Mouse (Mus musculus) forebrain, embryonic 10.5 days (tissue): ENCODE results near the gene Lamb3. TPM values are rescaled to one million over a fixed set of nuclear protein-coding genes. Genes with fewer than 3 reads are reported as not detected.

ENCODE experiments used
- DNase-seq: peaks from one replicate; pipeline ENCODE4 v3.0.0-alpha.2; 2017; ENCODE audit warnings: low spot score; ENCODE audit errors: extremely low spot score
- H3K27ac ChIP-seq: fragments of 300-500 bp; sonication (generic); 2 replicates; pipeline ENCODE4 v1.5.1; 2016; ENCODE audit warnings: mild to moderate bottlenecking
- H3K27me3 ChIP-seq: fragments of 300-500 bp; sonication (generic); 2 replicates; pipeline ENCODE4 v1.6.1; 2016; ENCODE audit warnings: mild to moderate bottlenecking; ENCODE audit not compliant: poor library complexity, severe bottlenecking
- H3K36me3 ChIP-seq: fragments of 300-500 bp; sonication (generic); replicated peaks from 2 replicates; pipeline ENCODE4 v1.6.1; 2016; ENCODE audit warnings: mild to moderate bottlenecking, moderate library complexity
- H3K4me1 ChIP-seq: fragments of 300-500 bp; sonication (generic); 2 replicates; pipeline ENCODE4 v1.6.1; 2016
- H3K4me3 ChIP-seq: fragments of 300-500 bp; sonication (generic); 2 replicates; pipeline ENCODE4 v1.5.1; 2016; ENCODE audit warnings: mild to moderate bottlenecking, moderate library complexity
- H3K9me3 ChIP-seq: fragments of 300-500 bp; sonication (generic); 2 replicates; pipeline ENCODE4 v1.6.1; 2016; ENCODE audit warnings: mild to moderate bottlenecking, moderate library complexity
- WGBS: fragments of 180-500 bp; shearing (Covaris S2); methylation state at CpG from one replicate; pipeline ENCODE4 v1.1.7; 2016; 5-methylcytosine and 5-hydroxymethylcytosine counted together
- polyA plus RNA-seq: library from polyadenylated mRNA; unstranded; fragments of >200 nt; fragmentation: Nextera tagmentation; extraction: Ambion mirVana; gene quantifications from 2 replicates; pipeline ENCODE4 v1.2.1, GENCODE M21; 2016

Gene Lamb3
- polyA plus RNA-seq, 1 experiment from 2014 or later, result 0.14 TPM

DNA sequence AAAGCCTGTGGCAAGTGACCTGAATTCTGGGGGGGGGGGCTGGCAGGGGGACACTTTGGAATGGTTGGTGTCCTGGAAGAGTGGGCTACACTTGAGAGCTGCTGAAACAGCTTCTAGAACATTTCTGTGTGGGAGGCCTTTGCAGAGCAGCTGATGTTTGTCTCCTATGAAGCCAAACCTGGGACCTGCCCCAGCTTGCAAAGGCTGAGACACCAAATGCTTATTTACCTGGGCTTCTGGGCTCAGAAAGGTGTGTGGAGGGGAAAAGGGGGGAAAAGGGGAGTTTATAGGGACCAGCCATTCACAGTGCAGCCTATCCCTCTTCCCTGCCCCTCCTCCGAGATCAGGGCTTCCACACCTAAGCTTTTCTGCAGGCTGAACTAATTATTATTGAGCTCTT lies 92.5 kb downstream of the Lamb3 start:
- H3K4me1 ChIP-seq, result no peaks in the 10 kb centered on the region
- H3K27me3 ChIP-seq, result peaks cover 3% of the 10 kb centered on the region
- WGBS, result 62% methylated on average over 1 of the region's 1 CpGs
- no peak overlapping the region for H3K4me3 ChIP-seq
- H3K27ac ChIP-seq, result no peak overlapping the region
- no peaks in the 10 kb centered on the region for H3K9me3 ChIP-seq
- DNase-seq, result no peak
- H3K36me3 ChIP-seq, result no peaks in the 10 kb centered on the region

DNA sequence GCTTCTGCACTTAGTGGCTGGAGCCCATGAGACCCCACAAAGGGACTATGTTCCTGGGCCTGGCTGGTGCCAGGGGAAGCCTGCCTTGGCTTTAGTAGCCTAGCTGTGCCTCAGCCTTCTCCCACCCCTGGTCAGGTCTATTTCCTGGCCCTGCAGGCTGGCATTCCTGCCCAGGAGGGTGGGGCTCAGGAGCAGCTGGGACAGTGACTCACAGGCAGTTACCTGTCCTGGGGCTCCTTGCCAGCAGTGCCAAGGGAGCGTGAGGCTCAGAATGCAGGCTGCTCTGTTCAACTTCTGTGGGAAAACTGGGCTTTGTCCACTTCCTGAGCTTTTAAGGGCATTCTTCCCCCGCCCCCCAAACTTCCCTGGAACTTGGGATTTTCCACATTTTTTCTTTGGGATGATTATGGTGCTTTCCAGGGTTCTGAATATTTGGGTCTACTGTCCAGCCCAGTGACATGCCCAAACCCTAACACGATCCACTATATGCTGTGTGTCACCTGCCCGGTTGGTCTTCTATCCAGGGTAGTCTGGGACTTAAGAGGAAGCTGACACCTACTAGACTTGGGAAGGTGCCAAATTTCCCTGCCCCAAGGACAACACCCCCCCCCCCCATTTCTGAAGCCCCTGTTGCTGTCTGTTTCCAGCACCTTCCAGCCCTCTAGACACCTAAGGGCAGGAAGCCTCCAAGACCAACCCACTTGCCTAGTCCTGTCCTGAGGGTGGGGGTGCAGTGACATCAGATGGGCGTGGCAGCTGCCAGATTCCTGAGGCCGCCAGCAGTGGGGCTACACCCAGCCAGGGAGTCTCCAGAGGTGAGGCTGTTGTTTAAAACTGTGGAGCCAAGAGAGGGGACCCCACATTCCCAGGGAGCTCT lies 94.0 kb downstream of the Lamb3 start:
- Histone ChIP-seq H3K4me1 (peaks cover 5% of the 10 kb centered on the region; the same call in 1 of the 2 replicates), H3K4me3 (no peak overlapping the region), H3K9me3 (no peaks in the 10 kb centered on the region), H3K27ac (no peak overlapping the region), H3K27me3 (peaks cover 3% of the 10 kb centered on the region), H3K36me3 (no peaks in the 10 kb centered on the region)
- no peak for DNase-seq
- 73% methylated on average over 6 of the region's 6 CpGs for WGBS

DNA sequence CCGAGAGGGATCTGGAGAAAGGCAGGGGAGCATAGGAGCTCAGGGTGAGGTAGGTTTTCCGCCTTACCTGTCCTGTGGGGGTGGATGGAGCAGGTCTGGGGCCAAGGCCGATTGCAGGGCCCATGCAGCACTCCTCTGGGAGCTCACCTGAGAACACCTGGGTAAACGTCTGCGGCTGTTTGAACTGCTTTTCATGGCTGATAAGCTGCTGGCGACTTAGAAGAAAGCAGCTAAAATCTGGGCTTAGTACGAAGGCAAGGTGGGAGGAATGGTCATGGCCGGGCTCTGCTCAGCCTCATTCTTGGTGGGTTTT lies 94.5 kb downstream of the Lamb3 start:
- no peak overlapping the region for H3K4me3 ChIP-seq
- DNase-seq, result no peak
- H3K4me1 ChIP-seq, result peaks cover 5% of the 10 kb centered on the region; the same call in 1 of the 2 replicates
- peaks cover 3% of the 10 kb centered on the region for H3K27me3 ChIP-seq
- no peaks in the 10 kb centered on the region for H3K9me3 ChIP-seq
- H3K27ac ChIP-seq, result no peak overlapping the region
- WGBS, result 68% methylated on average over 8 of the region's 8 CpGs
- H3K36me3 ChIP-seq, result no peaks in the 10 kb centered on the region

DNA sequence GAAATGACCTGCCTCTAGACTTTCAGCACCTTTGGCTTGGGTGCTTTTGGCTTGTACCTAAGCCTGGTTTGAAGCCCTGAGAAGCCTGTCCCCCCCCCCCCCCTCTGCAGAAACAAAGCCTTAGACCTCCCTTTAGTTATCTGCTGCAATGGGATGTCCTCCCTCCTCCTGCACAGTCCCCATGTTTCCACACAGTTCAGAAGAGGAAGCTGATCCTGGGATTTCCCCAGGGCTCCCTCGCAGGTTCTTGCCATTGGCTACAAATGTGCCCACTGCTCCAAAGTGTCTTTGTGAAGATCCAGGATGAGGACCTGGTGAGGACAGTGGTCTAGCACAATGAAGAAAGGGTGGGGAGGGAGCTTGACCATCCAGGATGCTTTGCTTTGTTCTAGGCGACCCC lies 95.6 kb downstream of the Lamb3 start:
- WGBS, result 77% methylated on average over 2 of the region's 2 CpGs
- peaks cover 3% of the 10 kb centered on the region for H3K27me3 ChIP-seq
- no peak overlapping the region for H3K4me3 ChIP-seq
- H3K36me3 ChIP-seq, result no peaks in the 10 kb centered on the region
- DNase-seq, result no peak
- H3K4me1 ChIP-seq, result peaks cover 5% of the 10 kb centered on the region; the same call in 1 of the 2 replicates
- no peak overlapping the region for H3K27ac ChIP-seq
- no peaks in the 10 kb centered on the region for H3K9me3 ChIP-seq

DNA sequence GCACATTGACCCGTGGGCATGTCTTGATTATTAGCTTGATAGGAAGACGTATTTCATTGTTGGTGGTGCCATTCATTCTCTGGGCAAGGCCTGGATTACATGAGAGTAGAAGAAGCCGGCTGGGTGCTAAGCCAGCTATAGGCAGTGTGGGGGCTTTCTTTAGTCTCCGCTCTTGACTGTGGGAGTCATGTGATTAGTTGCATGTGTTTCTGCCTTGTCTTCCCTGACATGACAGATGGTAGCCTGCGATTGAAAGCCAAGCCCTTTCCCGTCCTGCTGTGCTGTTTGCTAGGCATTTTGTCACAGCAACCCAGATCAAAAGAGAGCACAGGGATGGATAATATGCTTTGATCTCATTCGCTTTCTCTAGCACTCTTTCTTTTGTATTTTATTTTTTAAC lies 97.9 kb downstream of the Lamb3 start:
- no peaks in the 10 kb centered on the region for H3K36me3 ChIP-seq
- peaks cover 3% of the 10 kb centered on the region for H3K27me3 ChIP-seq
- H3K27ac ChIP-seq, result no peak overlapping the region
- no peak overlapping the region for H3K4me3 ChIP-seq
- H3K4me1 ChIP-seq, result peaks cover 5% of the 10 kb centered on the region; the same call in 1 of the 2 replicates
- WGBS, result 64% methylated on average over 7 of the region's 7 CpGs
- no peak for DNase-seq
- no peaks in the 10 kb centered on the region for H3K9me3 ChIP-seq

DNA sequence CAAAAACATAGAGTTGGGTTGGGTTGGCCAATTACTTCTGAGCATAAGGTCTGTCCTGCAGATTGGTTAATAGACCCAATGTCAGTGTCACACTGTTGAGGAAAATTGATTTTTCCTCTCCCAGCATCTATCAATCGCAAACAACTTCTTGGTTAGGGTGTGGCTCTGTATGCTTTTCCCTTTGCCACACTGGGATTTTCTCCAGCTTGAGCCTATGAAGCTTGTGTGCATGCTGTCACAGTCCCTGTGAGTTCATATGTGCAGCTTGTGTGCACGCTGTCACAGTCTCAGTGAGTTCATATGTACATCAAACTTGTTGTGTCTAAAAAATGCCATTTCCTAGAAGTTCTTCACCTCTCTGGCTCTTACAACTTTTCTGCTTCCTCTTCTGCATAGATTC lies 99.3 kb downstream of the Lamb3 start:
- Histone ChIP-seq H3K4me3 (no peak overlapping the region), H3K36me3 (no peaks in the 10 kb centered on the region), H3K4me1 (peaks cover 5% of the 10 kb centered on the region; the same call in 1 of the 2 replicates), H3K27me3 (peaks cover 2% of the 10 kb centered on the region), H3K9me3 (no peaks in the 10 kb centered on the region), H3K27ac (no peak overlapping the region)
- WGBS, result 95% methylated on average over 2 of the region's 2 CpGs
- DNase-seq, result no peak

DNA sequence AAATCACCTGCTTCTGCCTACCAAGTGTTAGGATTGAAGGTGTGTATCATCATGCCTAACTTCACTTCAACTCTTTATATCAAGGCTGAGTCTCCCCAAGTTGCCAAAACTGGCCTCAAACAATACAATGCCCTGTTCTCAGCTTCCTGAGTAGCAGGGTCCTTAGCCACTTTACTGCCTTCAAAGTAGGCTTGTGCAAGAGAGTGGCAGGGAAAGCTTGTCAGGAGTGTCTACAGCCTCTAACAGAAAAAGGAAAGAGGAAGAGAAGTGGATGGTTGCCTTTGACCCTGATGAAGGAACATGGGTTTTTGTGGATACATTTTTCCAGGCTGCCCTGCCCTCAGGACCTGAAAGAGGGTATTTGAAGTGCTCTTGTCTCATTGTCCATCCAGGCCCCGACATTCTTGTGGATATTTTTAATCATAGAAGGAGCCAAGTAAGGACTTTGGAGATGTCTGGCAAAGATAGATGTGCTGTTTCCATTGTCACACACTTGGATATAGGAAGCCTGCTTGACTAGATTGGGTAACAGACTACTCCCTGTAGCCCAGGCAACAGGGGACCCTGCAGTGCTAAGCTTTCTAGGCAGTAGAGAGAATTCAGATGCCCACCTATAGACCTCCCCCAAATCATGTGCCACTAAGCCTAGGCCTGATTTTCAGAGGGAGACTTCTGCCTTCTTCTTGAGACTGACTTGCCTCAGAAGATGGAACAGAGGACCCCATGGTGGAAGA lies 102.5 kb downstream of the Lamb3 start:
- no peak for DNase-seq
- Histone ChIP-seq H3K27ac (no peak overlapping the region), H3K4me1 (peaks cover 5% of the 10 kb centered on the region; the same call in 1 of the 2 replicates), H3K9me3 (no peaks in the 10 kb centered on the region), H3K27me3 (no peaks in the 10 kb centered on the region), H3K4me3 (no peak overlapping the region), H3K36me3 (no peaks in the 10 kb centered on the region)
- WGBS, result 79% methylated on average over 1 of the region's 1 CpGs

DNA sequence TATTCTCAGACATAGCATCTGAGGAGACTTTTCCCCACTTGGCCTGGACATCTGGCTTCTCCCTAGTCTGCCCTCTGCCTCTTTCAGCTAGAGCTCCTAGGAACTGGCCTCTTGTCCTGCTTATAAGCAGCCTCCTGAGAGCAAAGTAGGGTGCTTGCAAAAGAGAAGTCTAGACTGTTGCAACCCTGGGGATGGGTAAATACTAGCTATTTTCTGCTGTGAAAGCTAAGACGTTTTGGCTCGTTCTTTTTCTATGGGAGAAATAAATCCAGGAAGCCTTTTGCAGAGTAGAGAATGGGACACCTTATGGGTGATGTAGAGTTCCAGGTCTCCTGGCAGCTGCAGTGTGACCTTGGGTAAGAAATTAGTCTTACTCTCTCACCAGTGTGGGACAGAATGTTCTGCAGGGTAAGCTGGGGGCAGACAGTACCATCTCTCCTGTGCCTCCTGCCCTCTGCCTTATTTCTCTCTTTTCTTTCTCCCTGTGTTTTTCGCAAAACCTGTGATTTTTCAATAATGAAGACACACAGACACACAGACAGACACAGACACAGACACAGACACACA lies 103.1 kb downstream of the Lamb3 start:
- Histone ChIP-seq H3K36me3 (no peaks in the 10 kb centered on the region), H3K27ac (no peak overlapping the region), H3K4me3 (no peak overlapping the region), H3K4me1 (peaks cover under 1% of the 10 kb centered on the region; the same call in 1 of the 2 replicates), H3K27me3 (no peaks in the 10 kb centered on the region), H3K9me3 (no peaks in the 10 kb centered on the region)
- 90% methylated on average over 3 of the region's 3 CpGs for WGBS
- DNase-seq, result no peak

DNA sequence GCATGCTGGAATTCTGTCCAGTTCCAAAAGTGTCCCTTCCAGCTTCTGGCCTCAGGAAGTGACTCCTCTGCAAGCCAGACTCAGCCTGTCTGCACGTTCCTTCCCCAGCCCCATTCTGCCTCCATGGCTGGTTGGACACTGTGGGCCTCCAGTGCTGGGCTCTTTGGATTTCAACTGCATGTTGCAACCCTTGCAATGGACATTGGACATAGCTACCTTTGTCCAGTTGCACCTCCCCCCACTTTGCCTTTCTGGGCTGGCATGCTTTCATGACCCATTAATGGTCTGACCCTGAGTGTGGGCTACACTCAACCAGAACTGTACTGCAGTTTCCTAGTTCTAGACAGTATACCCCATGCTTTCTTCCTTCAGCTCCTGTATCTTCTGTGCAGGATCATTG lies 104.1 kb downstream of the Lamb3 start:
- H3K27ac ChIP-seq, result no peak overlapping the region
- no peak for DNase-seq
- 79% methylated on average over 1 of the region's 1 CpGs for WGBS
- H3K4me3 ChIP-seq, result no peak overlapping the region
- no peaks in the 10 kb centered on the region for H3K27me3 ChIP-seq
- no peaks in the 10 kb centered on the region for H3K36me3 ChIP-seq
- no peaks in the 10 kb centered on the region for H3K4me1 ChIP-seq
- no peaks in the 10 kb centered on the region for H3K9me3 ChIP-seq

DNA sequence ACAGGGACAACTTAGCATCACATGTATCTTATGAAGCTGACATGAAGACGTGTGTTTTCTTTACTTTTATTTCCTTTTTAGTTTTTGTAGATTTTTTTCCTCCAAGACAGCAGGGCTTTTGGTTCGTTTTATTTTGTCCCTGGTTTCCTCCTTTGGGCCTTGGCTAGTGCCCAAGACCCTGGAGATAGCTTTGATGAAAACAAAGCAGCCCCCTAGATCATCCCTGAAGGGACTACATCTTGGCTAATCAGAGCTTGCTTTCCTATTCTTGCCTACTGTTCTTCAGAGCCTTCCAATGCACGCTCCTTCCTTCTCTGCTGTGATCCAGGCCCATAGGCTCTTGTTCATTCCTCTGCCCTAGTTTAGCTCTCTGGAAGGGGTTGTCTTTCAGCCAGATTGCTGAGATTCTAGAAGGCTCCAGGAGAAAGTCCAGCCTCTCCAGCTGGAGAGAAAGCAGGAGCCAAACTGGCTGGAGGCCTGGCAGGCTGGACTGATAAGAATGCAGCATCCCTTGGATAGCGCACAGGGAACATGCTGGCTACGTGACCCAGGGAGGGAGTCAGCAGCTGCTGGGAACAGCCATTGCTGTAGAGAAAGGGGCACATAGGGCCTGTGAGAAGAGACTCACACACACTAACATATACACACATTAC lies 108.3 kb downstream of the Lamb3 start:
- no peak for DNase-seq
- H3K9me3 ChIP-seq, result no peaks in the 10 kb centered on the region
- no peak overlapping the region for H3K27ac ChIP-seq
- 81% methylated on average over 5 of the region's 5 CpGs for WGBS
- no peak overlapping the region for H3K4me3 ChIP-seq
- H3K4me1 ChIP-seq, result peaks cover 4% of the 10 kb centered on the region; the same call in 1 of the 2 replicates
- no peaks in the 10 kb centered on the region for H3K36me3 ChIP-seq
- H3K27me3 ChIP-seq, result no peaks in the 10 kb centered on the region

DNA sequence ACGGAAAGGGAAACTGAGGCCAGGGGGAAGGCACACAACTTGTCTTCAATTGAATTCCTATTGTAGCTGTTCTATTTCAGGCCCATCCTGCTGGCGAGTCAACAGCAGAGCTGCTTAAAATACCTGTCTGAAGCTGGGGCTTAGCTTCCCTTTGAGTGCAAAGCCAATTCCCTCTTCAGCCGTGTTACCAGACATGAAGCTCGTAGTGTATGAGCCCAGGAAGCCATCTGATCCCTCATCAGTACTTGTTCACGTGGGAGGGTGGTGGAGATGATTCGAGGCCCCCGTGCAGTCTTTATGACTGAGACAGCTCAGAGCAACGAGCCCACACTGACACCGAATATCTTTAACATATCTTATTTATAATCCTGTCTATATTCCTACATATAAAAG lies 108.9 kb downstream of the Lamb3 start:
- Histone ChIP-seq H3K4me3 (no peak overlapping the region), H3K27ac (no peak overlapping the region), H3K36me3 (no peaks in the 10 kb centered on the region), H3K9me3 (no peaks in the 10 kb centered on the region), H3K27me3 (no peaks in the 10 kb centered on the region), H3K4me1 (peaks cover 4% of the 10 kb centered on the region; the same call in 1 of the 2 replicates)
- WGBS, result 89% methylated on average over 9 of the region's 9 CpGs
- DNase-seq, result no peak

DNA sequence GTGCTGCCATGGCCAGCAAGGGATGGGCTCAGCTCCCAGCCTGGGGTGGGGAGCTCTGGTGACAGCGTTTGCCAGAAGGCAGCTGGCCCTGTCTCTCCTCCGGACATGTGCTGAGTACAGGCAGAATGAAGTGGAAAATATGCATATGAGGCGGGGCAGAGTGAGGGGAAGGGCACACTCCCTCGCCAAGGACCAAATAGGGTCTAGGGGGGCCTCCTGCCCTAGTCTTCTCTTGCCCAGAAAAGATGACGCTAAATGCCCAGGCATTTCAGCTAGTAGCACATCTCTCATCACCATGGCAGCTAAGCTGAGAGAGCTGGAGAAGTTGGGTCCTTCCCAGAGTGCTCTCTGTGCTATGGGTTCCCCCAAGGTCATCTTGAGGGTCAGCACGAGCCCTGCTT lies 109.7 kb downstream of the Lamb3 start:
- WGBS, result 76% methylated on average over 6 of the region's 6 CpGs
- no peak overlapping the region for H3K27ac ChIP-seq

More for the DNA sequence above, 109.7 kb downstream of the Lamb3 start:
- no peak overlapping the region for H3K4me3 ChIP-seq
- H3K36me3 ChIP-seq, result no peaks in the 10 kb centered on the region
- no peak for DNase-seq
- no peaks in the 10 kb centered on the region for H3K27me3 ChIP-seq
- H3K4me1 ChIP-seq, result peaks cover 4% of the 10 kb centered on the region; the same call in 1 of the 2 replicates
- H3K9me3 ChIP-seq, result no peaks in the 10 kb centered on the region
